Mouse (Mus musculus) limb, embryonic 14.5 days (tissue): ENCODE measurements around the gene Mrpl38. TPM values are rescaled to one million over a fixed set of nuclear protein-coding genes. Genes with fewer than 3 reads are reported as not detected.

Experiments used
- ATAC-seq: fragments of 200-750 bp; cut with Nextera tagmentation; 2 replicates; pipeline ENCODE4 v1.8.0; 2017; ENCODE audit warnings: low read depth, moderate number of reproducible peaks, moderate TSS enrichment; ENCODE audit not compliant: low FRiP score
- DNase-seq: peaks from one replicate; pipeline ENCODE4 v3.0.0-alpha.2; 2015; ENCODE audit warnings: low spot score
- H3K27ac ChIP-seq: fragments of 300-500 bp; sonication (generic); replicated peaks from 2 replicates; pipeline ENCODE4 v1.5.1; 2014; ENCODE audit warnings: low read depth, mild to moderate bottlenecking, low read length, moderate library complexity, mixed read lengths
- H3K27me3 ChIP-seq: fragments of 300-500 bp; sonication (generic); 2 replicates; pipeline ENCODE4 v1.6.1; 2014; ENCODE audit warnings: low read length, mixed read lengths; ENCODE audit not compliant: control insufficient read depth, insufficient read depth
- H3K36me3 ChIP-seq: fragments of 300-500 bp; sonication (generic); 2 replicates; pipeline ENCODE4 v1.6.1; 2014; ENCODE audit warnings: mild to moderate bottlenecking, low read length, moderate library complexity, mixed read lengths; ENCODE audit not compliant: control insufficient read depth, insufficient read depth
- H3K4me1 ChIP-seq: fragments of 300-500 bp; sonication (generic); 2 replicates; pipeline ENCODE4 v1.6.1; 2014; ENCODE audit warnings: antibody characterized with exemption, low read length, mixed read lengths; ENCODE audit not compliant: control insufficient read depth, insufficient read depth
- H3K4me2 ChIP-seq: fragments of 300-500 bp; sonication (generic); replicated peaks from 2 replicates; pipeline ENCODE4 v1.6.1; 2014; ENCODE audit warnings: low read depth, mild to moderate bottlenecking, low read length, moderate library complexity; ENCODE audit not compliant: severe bottlenecking
- H3K4me3 ChIP-seq: fragments of 300-500 bp; sonication (generic); replicated peaks from 2 replicates; pipeline ENCODE4 v1.5.1; 2014; ENCODE audit warnings: low read length
- H3K9ac ChIP-seq: fragments of 300-500 bp; sonication (generic); 2 replicates; pipeline ENCODE4 v1.6.1; 2014; ENCODE audit warnings: mild to moderate bottlenecking, low read depth, low read length, moderate library complexity; ENCODE audit not compliant: severe bottlenecking
- H3K9me3 ChIP-seq: fragments of 300-500 bp; sonication (generic); 2 replicates; pipeline ENCODE4 v1.6.1; 2016; ENCODE audit warnings: low read length; ENCODE audit not compliant: control insufficient read depth
- POLR2A ChIP-seq: fragments of 200-500 bp; IDR thresholded peaks from 2 replicates; pipeline ENCODE4 v1.8.0; 2012; ENCODE audit warnings: inconsistent platforms, mild to moderate bottlenecking, moderate library complexity, borderline replicate concordance; ENCODE audit not compliant: insufficient read depth, insufficient read length; ENCODE audit errors: extremely low read depth
- WGBS: fragments of 180-500 bp; shearing (Covaris S2); extraction: QIAGEN DNeasy Blood & Tissue Kit; methylation state at CpG from one replicate; pipeline ENCODE4 v1.1.7; 2014; 5-methylcytosine and 5-hydroxymethylcytosine counted together
- polyA plus RNA-seq, 2 experiments: library from polyadenylated mRNA; depleted of rRNA in 1 of 2; stranded (reverse) in 1 of 2; unstranded in 1 of 2; fragments of >200 nt; fragmentation: Nextera tagmentation in 1 of 2; extraction: Ambion mirVana in 1 of 2; gene quantifications; 2 replicates each; pipeline versions ENCODE4 v1.2.1 to v1.2.3; 2012 to 2014

The Mrpl38 gene
- polyA plus RNA-seq, 2 experiments: 56.4 to 85.8 TPM

GRCm38 (mm10) chr11:116106154-116106962, 32.3 kb downstream of the Mrpl38 start:
- peak overlapping the region; percentile 9; the same call in 1 of the 2 replicates for H3K4me3 ChIP-seq
- no peaks in the 10 kb centered on the region for H3K9me3 ChIP-seq
- DNase-seq (peak; percentile 28), ATAC-seq (no peak)
- no peak overlapping the region for H3K27ac ChIP-seq
- H3K36me3 ChIP-seq: no peaks in the 10 kb centered on the region
- peak overlapping the region; percentile 69 for H3K4me2 ChIP-seq
- WGBS: 29% methylated on average over 29 of the region's 32 CpGs
- H3K9ac ChIP-seq: 0 out of 2 replicates have a peak overlapping the region, but pooled peaks have one; percentile 0
- peaks cover 55% of the 10 kb centered on the region for H3K4me1 ChIP-seq
- no peak for TF ChIP-seq POLR2A
- H3K27me3 ChIP-seq: peaks cover 48% of the 10 kb centered on the region

- Histone ChIP-seq H3K9ac (no peak overlapping the region), H3K9me3 (no peaks in the 10 kb centered on the region), H3K4me3 (no peak overlapping the region), H3K36me3 (no peaks in the 10 kb centered on the region), H3K27me3 (peaks cover 36% of the 10 kb centered on the region), H3K27ac (no peak overlapping the region; the same call in 1 of the 2 replicates), H3K4me2 (no peak overlapping the region), H3K4me1 (peaks cover 56% of the 10 kb centered on the region)
- ATAC-seq: no peak
- WGBS: 92% methylated on average over 2 of the region's 2 CpGs
- no peak for DNase-seq
- no peak for TF ChIP-seq POLR2A
Measured at GRCm38 (mm10) chr11:116105065-116105464, 33.6 kb downstream of the Mrpl38 start.

GRCm38 (mm10) chr11:116104006-116104646, 34.5 kb downstream of the Mrpl38 start:
- H3K4me3 ChIP-seq: no peak overlapping the region; the same call in 1 of the 2 replicates
- H3K4me1 ChIP-seq: peaks cover 54% of the 10 kb centered on the region
- DNase-seq: peak; percentile 66
- H3K9ac ChIP-seq: peak overlapping the region; percentile 25; the same call in 1 of the 2 replicates
- H3K4me2 ChIP-seq: 0 out of 2 replicates have a peak overlapping the region, but pooled peaks have one; percentile 8
- TF ChIP-seq POLR2A: no peak
- peak overlapping the region; percentile 72 for H3K27ac ChIP-seq
- no peaks in the 10 kb centered on the region for H3K9me3 ChIP-seq
- ATAC-seq: peak; percentile 50
- 38% methylated on average over 14 of the region's 14 CpGs for WGBS
- H3K36me3 ChIP-seq: no peaks in the 10 kb centered on the region
- peaks cover 26% of the 10 kb centered on the region for H3K27me3 ChIP-seq

GRCm38 (mm10) chr11:116103572-116103971, 35.1 kb downstream of the Mrpl38 start:
- peaks cover 21% of the 10 kb centered on the region for H3K27me3 ChIP-seq
- no peak for ATAC-seq
- H3K36me3 ChIP-seq: no peaks in the 10 kb centered on the region
- TF ChIP-seq POLR2A: no peak
- H3K9me3 ChIP-seq: no peaks in the 10 kb centered on the region
- H3K9ac ChIP-seq: no peak overlapping the region
- no peak overlapping the region for H3K4me3 ChIP-seq
- no peak overlapping the region for H3K4me2 ChIP-seq
- DNase-seq: no peak
- peaks cover 54% of the 10 kb centered on the region for H3K4me1 ChIP-seq
- WGBS: 77% methylated on average over 11 of the region's 12 CpGs
- 0 out of 2 replicates have a peak overlapping the region, but pooled peaks have one; percentile 55 for H3K27ac ChIP-seq

GRCm38 (mm10) chr11:116102472-116102871, 36.2 kb downstream of the Mrpl38 start:
- peak overlapping the region; percentile 87 for H3K27ac ChIP-seq
- no peaks in the 10 kb centered on the region for H3K9me3 ChIP-seq
- 56% methylated on average over 3 of the region's 4 CpGs for WGBS
- H3K36me3 ChIP-seq: no peaks in the 10 kb centered on the region
- TF ChIP-seq POLR2A: no peak
- ATAC-seq: no peak
- peaks cover 45% of the 10 kb centered on the region for H3K4me1 ChIP-seq
- peaks cover 10% of the 10 kb centered on the region for H3K27me3 ChIP-seq
- no peak overlapping the region for H3K4me2 ChIP-seq
- no peak overlapping the region for H3K4me3 ChIP-seq
- no peak for DNase-seq
- peak overlapping the region; percentile 47; the same call in 1 of the 2 replicates for H3K9ac ChIP-seq
